Mouse (Mus musculus) bone marrow macrophage, adult 2 months (primary cell): ENCODE results near the gene Hils1.

ENCODE experiments used
- CTCF ChIP-seq: IDR thresholded peaks from 2 replicates; pipeline ENCODE4 v1.5.1; 2012; ENCODE audit warnings: low read depth, mild to moderate bottlenecking, low read length, moderate library complexity
- POLR2A ChIP-seq: IDR thresholded peaks from 2 replicates; pipeline ENCODE4 v1.6.1; 2012; ENCODE audit warnings: mild to moderate bottlenecking, low read depth, low read length, borderline replicate concordance

DNA sequence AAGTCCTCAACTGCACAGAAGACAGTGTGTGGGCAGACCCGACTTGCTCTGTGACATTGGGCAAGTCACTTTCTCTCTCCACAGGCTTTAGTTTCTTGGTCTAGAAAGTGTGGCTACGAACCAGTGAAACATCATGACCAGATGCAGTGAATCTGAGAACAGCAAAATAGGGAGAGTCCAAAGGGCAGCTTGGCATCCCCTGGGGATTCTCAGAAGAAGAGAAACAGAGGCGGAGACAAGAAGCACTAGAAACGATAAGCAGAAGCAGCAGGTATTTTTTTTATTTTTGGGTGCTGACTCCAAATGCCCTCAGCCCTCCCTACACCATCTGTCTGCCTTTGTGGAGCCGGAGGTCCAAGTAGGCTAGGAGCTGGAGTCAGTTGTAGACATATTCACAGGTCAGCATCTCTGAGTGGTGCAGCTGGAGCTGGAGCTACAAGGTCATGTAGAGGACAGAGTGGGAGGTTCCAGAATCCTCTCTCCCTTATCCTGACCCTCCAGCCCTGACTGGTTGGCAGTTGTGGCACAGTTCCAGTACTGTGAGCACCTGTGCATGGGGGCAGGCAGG, 4.8 kb upstream of the Hils1 start:
- TF ChIP-seq POLR2A (no peak), CTCF (no peak)
